Mouse (Mus musculus): ENCODE results near the gene Ciart. TPM values are rescaled to one million over a fixed set of nuclear protein-coding genes. Genes with fewer than 3 reads are reported as not detected.
"Not testable (repeated sequence)": the region's sequence is repeated elsewhere in the genome, so short reads cannot be mapped to it uniquely, and the experiment has no call there.

Gene Ciart
- polyA plus RNA-seq, 1 experiment = 1.0 TPM

DNA sequence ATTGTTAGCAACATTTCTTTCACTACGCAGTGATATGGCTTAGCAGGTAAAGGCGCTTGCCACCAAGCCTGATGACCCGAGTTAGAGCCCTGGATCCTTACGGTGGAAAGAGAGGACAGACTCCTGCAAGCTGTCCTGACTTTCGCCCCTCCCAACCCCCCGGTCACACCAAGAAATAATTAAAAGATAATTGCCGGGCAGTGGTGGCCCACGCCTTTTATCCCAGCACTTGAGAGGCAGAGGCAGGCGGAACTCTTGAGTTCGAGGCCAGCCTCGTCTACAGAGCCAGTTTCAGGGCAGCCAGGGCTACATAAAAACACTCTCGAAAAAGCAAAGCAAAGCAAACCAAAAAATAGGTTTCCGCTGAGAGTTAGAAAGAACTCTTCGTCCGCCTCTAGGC is 11.1 kb downstream of the Ciart start:
- no peak for DNase-seq (ENCODE audit: low read depth, low spot score)
- WGBS = 3% methylated on average over 15 of the region's 15 CpGs

DNA sequence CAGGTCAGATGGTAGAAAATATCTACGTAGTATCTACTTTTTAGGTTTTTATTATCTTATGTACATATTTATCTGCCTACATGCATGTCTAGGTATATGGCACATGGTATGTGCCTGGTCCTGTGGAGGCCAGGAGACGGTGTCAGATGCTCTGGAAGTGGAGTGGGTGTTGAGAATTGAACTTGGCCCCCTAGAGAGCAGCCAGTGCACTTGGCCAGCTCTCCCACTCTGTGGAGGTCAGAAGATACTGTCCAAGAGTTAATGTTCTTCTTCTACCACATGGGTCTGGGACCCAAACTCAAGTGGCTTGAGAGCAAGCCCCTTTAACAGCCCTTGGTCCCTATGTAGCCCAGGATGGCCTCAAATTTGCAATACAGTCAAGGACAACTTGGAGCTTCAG is 14.6 kb downstream of the Ciart start:
- WGBS = 91% methylated on average over 2 of the region's 2 CpGs
- DNase-seq (ENCODE audit: low read depth, low spot score) = no peak

DNA sequence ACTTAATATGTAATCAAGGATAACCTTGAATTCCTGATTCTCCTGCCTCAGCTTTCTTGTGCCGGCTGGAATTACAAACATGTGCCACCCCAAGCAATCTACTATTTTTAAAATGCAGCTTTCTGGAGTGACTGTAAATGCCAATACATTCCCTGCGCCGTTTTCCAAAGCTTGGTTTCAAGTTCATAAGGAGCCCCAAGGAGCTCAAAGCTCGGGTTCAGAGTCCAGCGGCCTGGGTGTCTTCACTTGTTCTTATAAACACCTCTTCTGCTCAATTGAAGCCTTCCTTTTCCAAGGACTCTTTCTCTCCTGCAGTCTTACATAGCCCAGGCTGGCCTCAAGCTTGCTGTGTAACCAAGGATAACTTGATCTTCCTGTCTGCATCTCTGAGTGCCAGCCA is 16.0 kb downstream of the Ciart start:
- no peak for DNase-seq (ENCODE audit: low read depth, low spot score)

DNA sequence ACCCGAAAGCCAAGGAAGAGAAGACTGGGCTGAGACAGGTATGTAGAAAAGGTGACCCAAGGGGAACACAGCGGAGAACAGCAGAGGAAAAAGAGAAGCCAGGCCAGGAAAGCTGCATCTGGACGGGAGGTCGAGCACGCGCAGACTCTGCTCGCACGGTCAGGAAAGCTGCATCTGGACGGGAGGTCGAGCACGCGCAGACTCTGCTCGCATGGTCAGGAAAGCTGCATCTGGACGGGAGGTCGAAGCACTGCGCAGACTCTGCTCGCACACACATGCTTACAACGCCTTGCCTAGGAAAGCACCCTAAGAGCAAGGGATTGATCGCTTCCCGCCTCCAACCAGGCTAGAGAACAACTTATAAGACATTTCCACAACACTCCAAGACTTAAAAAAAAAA is 16.5 kb downstream of the Ciart start:
- 95% methylated on average over 20 of the region's 20 CpGs for WGBS
- DNase-seq (ENCODE audit: low read depth, low spot score) = no peak

More for the DNA sequence above, 16.0 kb downstream of the Ciart start:
- 86% methylated on average over 5 of the region's 5 CpGs for WGBS

DNA sequence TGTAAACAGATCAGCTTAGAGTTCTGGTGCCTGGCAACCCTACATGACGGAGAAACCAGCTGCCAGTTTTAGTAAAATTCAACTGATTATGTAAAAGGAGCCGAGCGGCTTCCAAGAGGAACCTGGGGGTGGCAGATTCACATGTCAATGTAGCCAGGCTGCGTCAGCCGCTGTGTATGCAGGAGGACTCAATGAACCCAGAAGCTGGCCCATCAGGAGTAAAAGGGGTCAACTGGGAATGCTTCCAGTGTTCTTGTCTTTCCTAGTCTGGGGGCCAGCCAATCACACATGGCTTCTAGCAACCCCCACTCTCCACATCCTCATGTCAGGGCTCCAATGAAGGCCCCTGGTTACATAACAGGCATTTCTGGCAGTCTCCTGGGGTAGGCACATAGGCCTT is 17.0 kb downstream of the Ciart start:
- WGBS = 93% methylated on average over 5 of the region's 5 CpGs
- no peak for DNase-seq (ENCODE audit: low read depth, low spot score)

DNA sequence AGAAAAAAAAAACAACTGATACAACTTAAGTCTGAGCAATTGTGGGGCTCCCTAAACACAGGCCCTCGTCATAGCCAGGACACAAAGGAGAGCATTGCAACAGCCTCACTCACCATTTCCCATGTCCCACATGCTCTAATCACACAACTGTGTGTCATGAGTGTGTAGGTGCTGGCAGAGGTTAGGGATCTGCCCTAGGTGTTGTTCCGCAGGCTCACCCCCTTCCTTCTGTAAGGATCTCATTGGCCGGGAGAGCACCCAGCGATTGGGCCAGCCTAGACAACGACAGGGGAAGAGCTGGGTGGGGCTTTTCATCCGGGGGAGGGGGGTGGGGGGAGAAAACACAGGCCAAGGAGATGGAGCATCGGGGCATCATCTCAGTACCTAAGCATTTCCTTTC is 18.5 kb downstream of the Ciart start:
- DNase-seq (ENCODE audit: low read depth, low spot score) = no peak
- whole genome bisulfite sequencing = 63% methylated on average over 7 of the region's 7 CpGs

DNA sequence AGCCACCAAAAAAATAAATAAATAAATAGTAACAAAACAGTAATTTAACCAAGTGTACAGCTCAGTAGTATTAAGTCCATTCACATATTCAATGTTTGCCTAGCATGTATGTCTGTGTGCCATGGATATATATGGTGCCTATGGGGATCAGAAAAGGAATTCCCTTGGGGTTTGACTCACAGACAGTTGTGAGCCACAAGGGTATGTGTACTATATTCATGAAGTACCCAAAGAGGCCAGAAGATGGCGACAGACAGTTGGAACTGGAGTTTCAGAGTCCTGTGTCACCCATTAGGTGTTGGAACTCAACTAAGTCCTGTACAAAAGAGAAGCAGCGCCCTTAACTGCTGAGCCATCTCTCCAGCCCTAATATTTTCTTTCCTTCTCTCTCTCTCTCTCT is 20.3 kb downstream of the Ciart start:
- 29% methylated on average over 2 of the region's 2 CpGs for WGBS
- no peak for DNase-seq (ENCODE audit: low read depth, low spot score)

DNA sequence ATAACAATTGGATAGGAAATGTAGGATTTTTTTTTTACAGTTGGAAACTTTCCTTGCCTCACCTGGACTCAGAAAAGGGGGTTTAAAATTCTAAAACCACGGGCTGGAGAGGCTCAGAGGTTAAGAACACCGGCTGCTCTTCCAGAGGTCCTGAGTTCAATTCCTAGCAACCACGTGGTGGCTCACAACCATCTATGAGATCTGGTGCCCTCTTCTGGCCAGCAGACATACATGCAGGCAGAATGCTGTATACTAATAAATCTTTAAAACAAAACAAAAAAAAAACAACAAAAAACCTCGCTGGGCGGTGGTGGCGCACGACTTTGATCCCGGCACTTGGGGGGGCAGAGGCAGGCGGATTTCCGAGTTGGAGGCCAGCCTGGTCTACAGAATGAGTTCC is 20.8 kb downstream of the Ciart start:
- no peak for DNase-seq (ENCODE audit: low read depth, low spot score)
- WGBS = 76% methylated on average over 10 of the region's 10 CpGs

DNA sequence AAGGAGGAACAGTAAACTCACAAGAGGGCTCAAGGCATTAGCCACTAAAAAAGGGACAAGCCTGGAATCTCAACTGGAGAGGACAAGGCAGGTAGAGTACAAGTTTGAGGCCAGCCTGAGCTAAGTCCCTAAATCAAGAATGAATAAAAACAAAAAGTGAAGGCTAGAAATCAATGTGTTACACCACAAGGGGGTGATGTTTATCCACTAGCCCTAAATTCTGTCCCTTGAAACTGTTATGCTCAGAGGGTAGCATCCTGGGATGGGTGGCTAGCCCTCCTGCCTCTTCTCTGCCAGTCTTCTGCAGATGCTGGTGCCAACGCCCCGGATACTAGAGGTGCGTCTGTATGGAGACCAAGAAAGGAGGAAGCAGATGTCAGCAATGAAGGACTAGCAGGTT is 21.7 kb downstream of the Ciart start:
- WGBS = 80% methylated on average over 3 of the region's 3 CpGs
- no peak for DNase-seq (ENCODE audit: low read depth, low spot score)

DNA sequence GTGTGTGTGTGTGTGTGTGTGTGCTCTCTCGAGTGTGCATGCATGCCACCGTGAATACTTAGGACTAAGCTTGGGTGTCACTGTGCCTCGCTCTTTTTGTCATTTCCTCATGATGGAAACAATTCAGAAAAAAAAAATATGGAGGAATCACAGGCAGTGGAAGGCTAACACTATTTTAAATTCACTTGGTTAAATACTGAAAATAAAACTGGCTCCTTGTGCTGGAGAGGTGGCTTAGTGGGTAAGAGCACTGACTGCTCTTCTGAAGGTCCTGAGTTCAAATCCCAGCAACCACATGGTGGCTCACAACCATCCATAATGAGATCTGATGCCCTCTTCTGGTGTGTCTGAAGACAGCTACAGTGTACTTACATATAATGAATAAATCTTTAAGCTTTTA is 23.8 kb downstream of the Ciart start:
- 73% methylated on average over 3 of the region's 3 CpGs for WGBS
- DNase-seq (ENCODE audit: low read depth, low spot score) = not testable (repeated sequence)

DNA sequence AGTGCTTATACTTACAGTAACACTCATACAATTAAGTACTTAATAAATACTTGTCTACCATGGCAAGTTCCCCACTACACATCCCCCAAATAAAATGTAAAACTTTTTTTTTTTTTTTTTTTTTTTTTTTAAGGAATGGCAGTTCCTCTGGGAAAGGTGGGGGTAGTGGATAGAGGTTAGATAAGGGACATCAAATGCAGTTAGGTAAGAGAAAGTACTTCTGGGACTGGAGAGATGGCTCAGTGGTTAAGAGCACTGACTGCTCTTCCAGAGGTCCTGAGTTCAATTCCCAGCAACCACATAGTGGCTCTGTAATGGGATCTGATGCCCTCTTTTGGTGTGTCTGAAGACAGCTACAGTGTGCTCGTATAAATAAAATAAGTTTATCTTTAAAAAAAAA is 25.0 kb downstream of the Ciart start:
- WGBS = 83% methylated on average over 1 of the region's 1 CpGs
- DNase-seq (ENCODE audit: low read depth, low spot score) = not testable (repeated sequence)

DNA sequence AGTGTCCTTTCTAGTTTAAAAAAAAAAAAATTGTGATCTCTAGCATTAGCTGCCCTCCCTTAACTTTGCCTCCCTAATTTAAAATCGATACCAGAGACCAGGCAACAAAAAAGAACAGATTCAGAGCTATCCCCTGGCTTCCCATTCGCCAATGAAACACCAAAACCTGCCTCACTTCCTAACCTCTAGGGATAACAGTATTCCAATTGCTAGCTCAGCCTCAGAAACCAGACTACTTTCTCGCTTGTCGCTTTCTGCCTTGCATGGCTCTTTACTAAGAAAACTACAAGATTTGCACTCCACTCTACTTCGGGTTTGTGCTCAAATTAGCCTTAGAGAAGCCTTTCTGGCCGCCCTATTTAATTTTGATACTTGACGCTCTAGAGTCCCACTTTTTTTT is 25.9 kb downstream of the Ciart start:
- DNase-seq (ENCODE audit: low read depth, low spot score) = no peak
- 18% methylated on average over 7 of the region's 7 CpGs for WGBS

DNA sequence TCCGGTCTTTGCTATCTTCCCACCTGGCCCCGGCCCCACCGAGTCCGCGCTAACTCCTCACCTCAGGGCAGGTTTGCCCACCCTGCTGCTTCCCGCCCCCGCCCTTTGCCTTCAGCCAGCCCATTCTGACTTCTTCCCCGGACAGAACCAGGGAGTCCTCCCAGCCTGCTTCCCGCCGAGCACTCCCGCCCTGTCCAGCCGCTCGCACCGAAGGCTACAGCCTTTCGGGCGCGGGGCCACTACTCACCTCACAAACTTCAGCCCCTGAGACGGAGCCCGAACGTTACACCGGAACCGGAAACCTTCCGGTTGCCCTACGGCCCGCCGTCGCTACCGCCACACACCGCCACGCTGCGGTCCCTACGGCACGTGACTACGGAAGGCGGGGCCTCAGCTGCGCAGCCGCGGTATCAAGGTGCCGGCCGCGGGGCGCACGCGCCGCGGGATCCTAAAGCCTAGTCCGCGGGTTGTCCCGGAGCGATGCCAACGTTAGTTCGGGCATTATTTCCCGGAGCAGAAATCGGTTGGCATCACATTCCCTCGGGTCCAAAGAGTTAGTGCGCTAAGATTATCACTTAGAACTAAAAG is 26.5 kb downstream of the Ciart start, which contains the start of gene Prpf3:
Gene Prpf3, minus strand, starts transcription at position 384 of the 588 bp plus-strand sequence.
- under 1% methylated on average over 56 of the region's 56 CpGs for WGBS
- peak; percentile 70 for DNase-seq (ENCODE audit: low read depth, low spot score)

DNA sequence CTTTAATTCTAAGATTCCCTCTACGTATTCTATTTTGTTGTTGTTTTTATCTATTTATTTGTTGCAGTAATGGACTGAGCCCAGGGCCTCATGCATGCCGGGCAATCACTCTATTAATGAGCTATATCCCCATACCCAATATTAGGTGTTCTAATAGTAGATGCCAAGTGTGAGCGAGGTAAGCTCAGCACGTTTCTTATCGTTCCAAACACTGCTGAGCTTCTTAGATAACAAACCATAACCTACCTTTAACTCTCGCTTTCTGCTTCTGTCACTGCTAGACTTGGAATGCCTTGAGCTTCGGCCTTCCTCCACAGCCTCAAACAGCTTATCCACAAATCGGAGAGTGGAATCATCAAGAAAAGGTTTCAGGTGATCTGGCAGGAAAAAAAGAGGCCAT is 30.7 kb downstream of the Ciart start:
- WGBS = 94% methylated on average over 8 of the region's 8 CpGs
- DNase-seq (ENCODE audit: low read depth, low spot score) = no peak

DNA sequence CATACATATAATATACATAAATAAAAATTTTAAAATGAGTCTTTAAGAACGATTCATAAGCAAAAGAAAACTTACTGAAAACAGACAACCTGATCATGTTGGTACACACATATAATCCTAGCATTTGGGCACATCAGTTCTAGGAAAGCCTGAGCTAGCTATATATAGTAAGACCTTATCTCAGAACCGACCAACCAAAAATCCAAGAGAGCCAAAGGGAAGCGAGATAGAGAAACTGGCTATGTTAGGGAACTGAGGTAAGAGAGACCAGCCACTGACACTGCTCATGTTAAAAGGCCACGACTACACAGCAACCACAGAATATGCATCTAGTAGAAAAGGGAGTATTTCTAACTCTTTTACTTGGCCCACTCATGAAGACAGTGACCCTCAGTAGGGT is 31.4 kb downstream of the Ciart start:
- 85% methylated on average over 4 of the region's 4 CpGs for WGBS
- no peak for DNase-seq (ENCODE audit: low read depth, low spot score)

DNA sequence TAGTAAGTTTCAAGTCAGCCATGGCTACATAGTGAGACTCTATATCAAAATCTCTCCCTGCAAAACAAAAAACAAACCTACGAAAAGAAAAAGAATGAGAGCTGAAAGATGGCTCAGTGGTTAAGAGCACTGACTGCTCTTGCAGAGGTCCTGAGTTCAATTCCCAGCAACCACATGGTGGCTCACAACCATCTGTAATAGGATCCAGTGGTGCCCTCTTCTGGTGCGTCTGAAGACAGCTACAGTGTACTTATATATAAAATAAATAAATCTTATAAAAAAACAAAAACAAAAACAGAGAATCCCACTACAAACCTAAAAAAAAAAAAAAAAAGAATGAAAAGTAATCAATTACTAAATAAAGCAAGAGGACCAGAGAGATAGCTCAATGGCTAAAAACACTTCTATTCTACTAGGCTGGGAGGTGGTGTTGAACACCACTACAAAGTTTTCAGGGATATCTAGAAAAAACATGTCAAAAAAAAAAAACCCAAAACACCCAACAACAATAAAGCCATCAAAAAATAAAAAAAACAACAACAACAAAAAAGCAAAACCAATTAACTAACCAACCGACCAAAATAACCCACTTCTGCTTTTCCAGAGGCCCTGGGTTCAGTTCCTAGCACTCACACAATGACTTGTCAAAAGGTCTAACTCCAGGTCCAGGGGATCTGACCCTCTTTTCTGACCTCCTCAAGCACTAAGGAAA is 39.4 kb downstream of the Ciart start:
- no peak for DNase-seq (ENCODE audit: low read depth, low spot score)
- WGBS = 85% methylated on average over 3 of the region's 3 CpGs

DNA sequence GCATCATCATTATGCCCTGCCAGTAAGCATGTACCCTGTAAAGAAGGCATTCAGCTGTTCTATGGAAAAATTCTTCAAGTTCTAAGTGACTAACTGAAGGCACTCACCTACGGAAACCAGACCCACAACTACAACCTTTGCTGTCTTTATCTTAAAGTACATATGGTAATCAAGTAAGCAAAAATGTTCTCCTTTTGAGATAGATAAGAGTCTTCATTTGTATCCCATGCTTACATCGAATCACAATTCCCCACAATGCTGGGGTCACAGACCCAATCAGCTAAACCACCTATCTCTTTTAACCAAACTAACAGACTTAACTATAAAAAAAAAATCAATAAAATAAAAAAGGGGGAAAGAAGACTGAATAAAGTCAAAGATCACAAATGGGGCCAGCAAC is 42.8 kb downstream of the Ciart start:
- DNase-seq (ENCODE audit: low read depth, low spot score) = no peak
- 96% methylated on average over 2 of the region's 2 CpGs for WGBS

DNA sequence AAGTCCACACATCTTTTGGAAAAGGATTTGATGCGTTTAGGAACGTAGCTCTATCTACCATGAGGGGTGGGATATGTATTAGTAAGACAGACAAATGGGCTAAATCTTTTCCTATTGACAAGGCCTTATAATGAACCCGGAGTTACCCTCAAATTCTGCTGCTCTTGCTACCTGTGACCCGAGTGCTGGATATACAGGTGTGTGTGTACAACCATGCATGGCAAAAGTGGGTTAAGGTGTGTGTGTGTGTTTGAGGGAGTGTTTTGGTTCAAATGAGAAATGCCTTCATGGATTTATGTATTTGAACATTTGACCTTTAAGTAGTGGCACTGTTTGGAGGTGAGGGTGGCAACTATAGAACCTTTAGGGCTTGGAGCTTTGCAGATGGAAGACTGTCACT is 53.0 kb downstream of the Ciart start:
- no peak for DNase-seq (ENCODE audit: low read depth, low spot score)
- 98% methylated on average over 4 of the region's 4 CpGs for WGBS

Data from large intestine, adult 2 months (tissue).